Mouse (Mus musculus): ENCODE measurements around the gene AI481877.

AI481877 gene

DNA sequence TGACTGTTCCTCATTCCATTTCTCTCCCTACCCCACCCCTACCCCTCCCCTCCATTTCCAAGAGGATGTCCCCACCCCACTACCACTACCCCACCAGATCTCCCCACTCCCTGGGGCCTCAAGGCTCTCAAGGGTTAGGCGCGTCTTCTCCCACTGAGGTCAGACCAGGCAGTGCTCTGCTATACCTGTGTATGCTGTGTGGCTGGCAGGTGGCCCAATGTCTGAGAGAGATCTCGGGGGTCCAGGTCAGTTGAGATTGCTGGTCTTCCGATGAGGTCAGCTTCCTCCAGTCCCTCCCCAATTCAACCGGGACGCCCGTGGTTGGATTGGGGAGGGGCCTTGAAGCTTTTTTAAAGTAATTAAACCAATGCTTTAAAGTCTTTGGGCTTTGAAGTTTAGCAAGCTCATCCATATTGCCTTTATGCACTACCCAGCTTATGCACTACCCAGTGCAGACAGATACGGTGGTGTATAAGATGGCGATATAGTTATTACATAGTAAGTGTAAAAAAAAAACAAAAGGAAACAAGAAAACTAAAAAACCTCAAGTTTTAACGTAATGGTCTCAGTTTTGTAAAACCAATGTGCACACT lies 104.4 kb downstream of the AI481877 start:
- DNase-seq: no peak

DNA sequence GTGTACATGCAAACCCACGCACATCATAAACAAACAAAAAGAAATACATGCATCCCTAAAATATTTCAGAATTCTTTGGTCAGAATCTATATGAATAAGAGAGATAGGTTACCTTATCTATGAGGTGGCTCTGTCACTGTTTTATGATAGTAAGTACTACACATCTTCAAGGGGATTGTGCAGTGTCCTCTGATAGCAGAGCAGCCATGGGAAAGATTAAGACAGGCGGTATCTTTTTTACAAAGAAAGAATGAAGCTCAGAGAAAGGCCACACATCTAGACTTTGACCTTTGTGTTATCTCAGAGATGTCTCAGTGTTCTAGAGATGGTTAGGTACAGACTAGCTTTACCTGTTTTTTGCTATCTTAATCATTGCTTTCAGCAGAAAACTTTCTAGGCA lies 121.9 kb downstream of the AI481877 start:
- no peak for DNase-seq

DNA sequence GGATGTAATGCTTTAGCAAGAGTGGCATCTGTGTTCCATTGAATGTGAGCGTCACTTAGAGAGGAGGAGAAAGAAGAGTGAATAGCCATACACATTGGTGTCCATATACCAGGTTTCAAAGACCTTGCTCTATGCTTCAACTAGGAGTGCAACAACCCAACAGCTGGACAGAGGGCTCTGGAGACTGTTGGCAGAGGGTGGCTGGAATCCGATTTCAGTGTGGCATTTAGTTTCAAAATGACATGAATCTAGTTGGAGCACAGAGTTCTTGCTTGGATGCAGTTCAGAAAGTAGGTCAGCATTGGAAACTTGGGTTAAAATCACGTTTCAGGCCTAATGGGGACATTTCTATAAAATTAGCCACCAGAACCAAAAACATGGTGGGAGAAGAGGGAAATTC lies 123.6 kb downstream of the AI481877 start:
- DNase-seq: no peak

- DNase-seq: no peak
Measured at GRCm38 (mm10) chr4:59011446-59011845, 127.3 kb downstream of the AI481877 start.

DNA sequence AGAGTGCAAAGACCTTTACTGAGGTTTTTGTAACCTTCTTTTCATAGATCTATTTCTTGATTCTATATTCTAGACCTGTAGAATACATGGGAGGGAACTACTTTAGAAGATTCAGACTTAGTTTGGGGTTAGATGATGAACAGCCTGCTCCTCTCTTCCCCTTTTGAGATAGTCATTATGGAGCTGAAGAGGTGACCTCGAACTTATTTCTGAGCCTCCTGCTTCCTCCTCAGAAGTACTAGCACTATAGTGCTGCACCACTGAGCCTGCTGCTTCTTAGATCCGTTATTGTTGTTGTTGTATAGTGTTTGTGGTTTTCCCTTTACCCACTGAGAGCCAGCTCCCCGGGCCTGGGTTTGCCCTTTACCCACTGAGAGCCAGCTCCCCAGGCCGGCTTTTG lies 129.1 kb downstream of the AI481877 start:
- DNase-seq: no peak

DNA sequence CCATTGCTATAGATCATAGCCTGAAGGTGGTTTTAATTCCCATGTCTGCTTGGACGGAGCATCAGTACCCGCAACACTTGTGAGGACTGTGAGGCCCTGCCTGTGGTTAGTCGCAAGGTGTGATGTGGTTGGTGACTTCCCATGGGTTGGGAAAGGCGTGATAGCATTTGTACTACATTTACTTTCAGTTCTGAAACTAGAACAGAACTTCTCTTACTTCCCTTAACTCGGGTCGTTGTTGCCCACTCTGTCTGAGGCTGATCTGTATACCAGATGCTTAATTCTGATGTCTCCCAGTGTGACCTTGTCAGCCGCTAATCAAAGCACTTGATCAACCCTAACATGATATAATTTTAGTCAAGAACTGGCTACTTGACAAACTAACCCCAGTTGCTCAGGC lies 129.6 kb downstream of the AI481877 start:
- DNase-seq: no peak

- no peak for DNase-seq
Measured at GRCm38 (mm10) chr4:59007974-59008373, 130.8 kb downstream of the AI481877 start.

DNA sequence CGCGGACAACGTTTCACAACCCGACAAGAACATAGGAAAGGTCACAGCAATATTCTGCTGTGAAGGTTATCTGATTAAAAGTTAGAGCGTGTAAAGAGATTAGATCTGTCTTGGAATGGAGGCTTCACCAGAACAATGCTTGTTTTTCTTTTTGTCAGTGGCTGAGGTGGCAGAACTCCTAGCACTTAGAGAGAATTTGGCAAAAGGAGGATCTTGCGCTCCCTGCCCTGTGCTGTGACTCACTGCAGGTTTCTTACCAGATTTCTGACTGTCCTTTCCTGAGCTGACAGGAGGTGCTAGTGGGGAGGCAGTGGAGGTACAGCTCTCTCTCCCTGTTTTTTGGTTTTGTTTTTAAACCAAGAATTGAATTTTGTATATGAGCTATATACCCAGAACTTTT lies 131.8 kb downstream of the AI481877 start:
- no peak for DNase-seq

DNA sequence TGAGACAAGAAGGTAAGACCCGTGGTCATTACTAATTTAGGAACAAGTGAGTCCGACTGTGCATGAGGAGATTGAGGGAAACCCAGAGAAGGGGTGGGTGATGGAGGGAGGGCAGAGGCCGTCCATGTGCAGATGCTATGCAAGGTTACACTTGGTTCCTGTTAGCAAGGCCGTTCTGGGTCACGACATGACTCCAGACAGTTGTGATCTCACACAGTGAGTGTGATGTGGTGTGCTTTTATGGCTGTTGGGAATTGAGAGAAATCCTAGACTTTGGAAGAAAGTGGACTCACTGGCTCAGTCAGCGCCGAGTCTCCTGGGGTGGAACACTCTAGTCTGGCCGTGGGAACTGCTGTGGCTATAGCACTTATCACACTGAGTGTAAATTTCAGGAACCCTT lies 132.6 kb downstream of the AI481877 start:
- DNase-seq: no peak

DNA sequence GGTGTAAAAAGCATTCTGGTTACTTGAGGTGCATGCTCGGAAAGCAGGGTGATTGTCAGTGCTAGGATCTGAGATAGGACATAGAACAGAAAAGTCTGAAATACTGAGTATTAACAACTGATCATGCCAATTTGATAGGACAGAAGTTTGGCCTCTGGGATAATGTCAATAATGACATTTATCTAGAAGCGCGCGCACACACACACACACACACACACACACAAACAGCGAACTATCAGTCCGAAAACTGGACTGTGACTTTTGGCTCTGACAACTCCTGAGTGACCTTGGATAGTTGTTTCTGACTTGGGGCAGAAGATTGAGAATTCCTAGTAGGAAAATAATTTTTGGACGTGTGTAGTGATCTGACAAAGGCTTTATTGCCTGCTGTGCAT lies 135.0 kb downstream of the AI481877 start:
- no peak for DNase-seq

DNA sequence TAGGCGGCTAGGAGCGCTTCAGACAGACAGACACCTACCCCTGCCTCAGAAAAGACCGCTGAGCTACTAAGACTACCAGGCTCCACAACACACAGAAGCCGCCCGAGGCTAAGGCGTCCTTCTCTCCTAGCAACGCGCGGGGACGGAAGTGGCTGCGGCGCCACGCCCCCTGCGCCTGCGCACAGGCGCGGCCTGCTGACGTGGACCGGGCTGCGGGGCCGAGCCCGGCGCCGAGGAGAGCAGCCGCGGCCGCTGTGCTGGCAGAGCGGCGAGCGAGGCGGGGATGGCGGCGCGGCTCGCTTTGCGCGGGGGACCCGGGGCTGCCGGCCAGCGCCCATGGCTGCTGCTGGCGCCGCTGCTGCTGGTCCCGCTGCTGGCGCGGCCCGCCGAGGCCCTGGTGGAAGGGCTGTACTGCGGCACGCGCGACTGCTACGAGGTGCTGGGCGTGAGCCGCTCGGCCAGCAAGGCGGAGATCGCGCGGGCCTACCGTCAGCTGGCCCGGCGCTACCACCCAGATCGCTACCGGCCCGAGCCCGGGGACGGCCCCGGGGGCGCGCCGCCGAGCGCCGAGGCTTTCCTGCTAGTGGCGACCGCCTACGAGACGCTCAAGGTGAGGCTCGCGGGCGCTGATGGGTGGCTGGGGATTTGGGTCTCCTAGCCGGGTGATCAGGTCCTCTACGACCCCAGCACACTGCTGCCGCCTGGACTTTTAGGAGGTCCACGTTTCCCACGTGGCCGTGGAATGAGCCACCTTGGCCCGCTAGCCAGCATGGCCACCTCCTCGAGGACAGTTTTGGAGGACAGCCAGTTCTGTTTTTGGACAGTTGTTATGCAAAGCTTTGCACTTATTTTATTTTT lies 135.6 kb downstream of the AI481877 start, which contains the start of gene Gm20503:
Gene Gm20503 (plus strand): TSS at position 263 of the 858 bp plus-strand sequence.
- peak; percentile 93 for DNase-seq

DNA sequence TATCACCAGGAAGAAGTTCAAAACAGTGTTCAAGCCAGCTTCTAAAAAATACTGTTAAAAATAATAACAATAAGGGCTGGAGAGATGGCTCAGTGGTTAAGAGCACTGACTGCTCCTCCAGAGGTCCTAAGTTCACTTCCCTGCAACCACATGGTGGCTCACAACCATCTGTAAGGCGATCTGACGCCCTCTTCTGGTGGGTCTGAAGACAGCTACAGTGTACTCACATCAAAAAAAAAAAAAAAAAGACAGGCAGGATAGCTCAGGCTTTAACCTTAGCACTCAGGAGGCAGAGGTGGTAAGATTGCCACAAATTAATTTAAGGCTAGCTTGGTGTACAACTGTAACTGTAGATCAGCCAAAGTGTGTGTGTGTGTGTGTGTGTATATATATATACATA lies 138.2 kb downstream of the AI481877 start:
- DNase-seq: peak; percentile 48

DNA sequence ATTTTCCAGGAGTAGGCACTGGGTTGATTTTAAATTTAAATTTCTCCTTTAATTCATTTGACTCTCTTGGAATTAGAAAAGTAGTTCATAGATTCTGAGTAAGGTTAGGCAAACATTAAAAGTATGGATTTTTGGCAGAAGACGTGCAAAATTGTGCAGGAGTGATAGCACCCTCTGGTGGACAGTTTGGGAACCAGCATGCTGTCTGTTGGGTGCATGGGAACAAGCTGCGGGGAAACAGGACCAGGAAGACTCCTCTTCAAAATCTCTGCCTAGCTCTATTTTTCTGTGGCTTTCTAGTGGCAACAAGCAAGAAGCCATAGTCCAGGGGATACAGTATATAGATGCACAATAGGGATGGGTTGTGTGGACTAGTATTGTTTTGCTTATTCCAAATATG lies 139.1 kb downstream of the AI481877 start:
- DNase-seq: peak; percentile 81

- DNase-seq: no peak
Measured at GRCm38 (mm10) chr4:58998688-58999087, 140.1 kb downstream of the AI481877 start.

- no peak for DNase-seq
Measured at GRCm38 (mm10) chr4:58997081-58997480, 141.7 kb downstream of the AI481877 start.

DNA sequence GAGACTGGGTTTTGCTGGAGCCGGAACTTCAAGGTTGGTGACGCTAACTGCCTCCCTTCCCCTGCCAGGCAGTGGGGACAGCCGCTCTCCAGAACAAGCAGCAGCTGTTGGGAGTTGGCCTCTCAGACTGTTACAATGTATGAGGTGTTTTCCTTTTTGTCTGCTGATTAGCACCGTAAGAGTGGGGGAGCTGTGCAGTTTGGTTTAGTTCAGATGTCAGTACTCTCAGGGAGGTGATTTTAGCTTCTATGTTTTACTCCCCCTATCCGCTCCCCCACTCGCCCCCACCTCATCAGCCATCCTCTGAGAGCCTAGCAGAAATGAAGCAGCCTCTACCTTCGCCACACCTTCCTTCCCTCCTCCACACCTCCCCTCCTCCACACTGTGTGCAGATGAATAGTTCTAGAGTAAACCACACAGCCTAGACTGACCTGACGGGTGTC lies 143.5 kb downstream of the AI481877 start:
- DNase-seq: no peak

- no peak for DNase-seq
Measured at GRCm38 (mm10) chr4:58994762-58995161, 144.0 kb downstream of the AI481877 start, which contains the start of gene Dnajc25. Dnajc25 (plus strand) TSS chr4:58995062.

All from lung, postnatal 14 days (tissue).